Mouse (Mus musculus) liver, embryonic 11.5 days (tissue): ENCODE measurements around the gene Dnaja3. TPM values are rescaled to one million over a fixed set of nuclear protein-coding genes. Genes with fewer than 3 reads are reported as not detected.

Source experiments
- ATAC-seq: fragments of 200-750 bp; cut with Nextera tagmentation; replicated peaks from 2 replicates; pipeline ENCODE4 v1.8.0; 2017; ENCODE audit warnings: moderate number of reproducible peaks, mild to moderate bottlenecking, moderate TSS enrichment, moderate library complexity; ENCODE audit not compliant: low FRiP score
- DNase-seq: peaks from one replicate; pipeline ENCODE4 v3.0.0-alpha.2; 2017; ENCODE audit warnings: low spot score
- H3K27ac ChIP-seq: fragments of 300-500 bp; sonication (generic); 2 replicates; pipeline ENCODE4 v1.5.1; 2014; ENCODE audit warnings: mild to moderate bottlenecking, low read depth, low read length, control low read depth
- H3K27me3 ChIP-seq: fragments of 300-500 bp; sonication (generic); replicated peaks from 2 replicates; pipeline ENCODE4 v1.6.1; 2014; ENCODE audit warnings: low read length, mixed read lengths; ENCODE audit not compliant: control insufficient read depth, insufficient read depth
- H3K36me3 ChIP-seq: fragments of 300-500 bp; sonication (generic); 2 replicates; pipeline ENCODE4 v1.6.1; 2014; ENCODE audit warnings: mild to moderate bottlenecking, low read length, moderate library complexity, mixed read lengths; ENCODE audit not compliant: control insufficient read depth, insufficient read depth
- H3K4me1 ChIP-seq: fragments of 300-500 bp; sonication (generic); replicated peaks from 2 replicates; pipeline ENCODE4 v1.6.1; 2014; ENCODE audit warnings: low read length, mixed read lengths; ENCODE audit not compliant: control insufficient read depth, insufficient read depth
- H3K4me2 ChIP-seq: fragments of 300-500 bp; sonication (generic); 2 replicates; pipeline ENCODE4 v1.6.1; 2014; ENCODE audit warnings: mild to moderate bottlenecking, control low read depth, moderate library complexity
- H3K4me3 ChIP-seq: fragments of 300-500 bp; sonication (generic); 2 replicates; pipeline ENCODE4 v1.5.1; 2014; ENCODE audit warnings: low read depth, low read length, control low read depth
- H3K9ac ChIP-seq: fragments of 300-500 bp; sonication (generic); 2 replicates; pipeline ENCODE4 v1.6.1; 2014; ENCODE audit warnings: low read depth, low read length, control low read depth
- H3K9me3 ChIP-seq: fragments of 300-500 bp; sonication (generic); 2 replicates; pipeline ENCODE4 v1.6.1; 2016; ENCODE audit warnings: low read length, inconsistent platforms, mixed read lengths; ENCODE audit not compliant: control insufficient read depth
- WGBS: fragments of 180-500 bp; shearing (Covaris S2); extraction: QIAGEN DNeasy Blood & Tissue Kit; methylation state at CpG from one replicate; pipeline ENCODE4 v1.1.7; 2014; 5-methylcytosine and 5-hydroxymethylcytosine counted together
- polyA plus RNA-seq: library from polyadenylated mRNA; unstranded; fragments of >200 nt; fragmentation: Nextera tagmentation; extraction: Ambion mirVana; gene quantifications from 2 replicates; pipeline ENCODE4 v1.2.1, GENCODE M21; 2014

The Dnaja3 gene
- 104 and 111 TPM in 2 replicates for polyA plus RNA-seq

- 2% methylated on average over 22 of the region's 22 CpGs for WGBS
- H3K9ac ChIP-seq: peak within 1 kb of the TSS; percentile 69
- H3K27ac ChIP-seq: peak within 1 kb of the TSS; percentile 72
- H3K9me3 ChIP-seq: no peaks in the 10 kb centered on the region
- ATAC-seq (peak; percentile 93), DNase-seq (peak; percentile 83)
- no peaks in the 10 kb centered on the region; the same call in 1 of the 2 replicates for H3K36me3 ChIP-seq
- H3K27me3 ChIP-seq: no peaks in the 10 kb centered on the region
- H3K4me2 ChIP-seq: peak within 1 kb of the TSS; percentile 97
- peak within 1 kb of the TSS; percentile 79 for H3K4me3 ChIP-seq
- H3K4me1 ChIP-seq: peaks cover 33% of the 10 kb centered on the region
Observed at GRCm38 (mm10) chr16:4639831-4640237, at the start of gene Dnaja3, which contains the start of gene Vasn. Gene Dnaja3, plus strand, starts transcription at chr16:4639989. Gene Vasn, plus strand, starts transcription at chr16:4639941.

- Histone ChIP-seq H3K27me3 (peaks cover 24% of the 10 kb centered on the region), H3K36me3 (peaks cover 6% of the 10 kb centered on the region; the same call in 1 of the 2 replicates), H3K9me3 (no peaks in the 10 kb centered on the region), H3K27ac (no peak overlapping the region), H3K4me2 (no peak overlapping the region), H3K9ac (no peak overlapping the region), H3K4me1 (peaks cover 31% of the 10 kb centered on the region), H3K4me3 (no peak overlapping the region)
- no peak for ATAC-seq
- WGBS: 91% methylated on average over 9 of the region's 9 CpGs
- no peak for DNase-seq
Observed at GRCm38 (mm10) chr16:4590236-4590635, 49.6 kb upstream of the Dnaja3 start.

- H3K4me1 ChIP-seq: peaks cover 31% of the 10 kb centered on the region
- DNase-seq: peak; percentile 54
- H3K9ac ChIP-seq: peak overlapping the region; percentile 81
- H3K4me2 ChIP-seq: peak overlapping the region; percentile 82
- H3K27ac ChIP-seq: peak overlapping the region; percentile 68
- H3K4me3 ChIP-seq: peak overlapping the region; percentile 75
- peaks cover 6% of the 10 kb centered on the region; the same call in 1 of the 2 replicates for H3K36me3 ChIP-seq
- WGBS: 21% methylated on average over 32 of the region's 32 CpGs
- ATAC-seq: no peak
- no peaks in the 10 kb centered on the region for H3K9me3 ChIP-seq
- peaks cover 33% of the 10 kb centered on the region for H3K27me3 ChIP-seq
Observed at GRCm38 (mm10) chr16:4592909-4593875, 46.6 kb upstream of the Dnaja3 start.

- DNase-seq (peak; percentile 78), ATAC-seq (peak; percentile 72)
- Histone ChIP-seq H3K36me3 (peaks cover 6% of the 10 kb centered on the region; the same call in 1 of the 2 replicates), H3K4me3 (peak within 1 kb of the TSS; percentile 75), H3K9me3 (no peaks in the 10 kb centered on the region), H3K9ac (peak within 1 kb of the TSS; percentile 81), H3K27ac (peak within 1 kb of the TSS; percentile 74), H3K4me1 (peaks cover 40% of the 10 kb centered on the region), H3K4me2 (peak within 1 kb of the TSS; percentile 82), H3K27me3 (peaks cover 33% of the 10 kb centered on the region)
- WGBS: 1% methylated on average over 35 of the region's 74 CpGs
Observed at GRCm38 (mm10) chr16:4593971-4594813, 45.6 kb upstream of the Dnaja3 start, which contains the start of gene Glis2. Gene Glis2, plus strand, starts transcription at chr16:4594713.

- Histone ChIP-seq H3K36me3 (peaks cover 6% of the 10 kb centered on the region; the same call in 1 of the 2 replicates), H3K4me1 (peaks cover 43% of the 10 kb centered on the region), H3K9ac (peak overlapping the region; percentile 81), H3K27me3 (peaks cover 33% of the 10 kb centered on the region), H3K4me3 (peak overlapping the region; percentile 75), H3K9me3 (no peaks in the 10 kb centered on the region), H3K27ac (peak overlapping the region; percentile 74; the same call in 1 of the 2 replicates), H3K4me2 (peak overlapping the region; percentile 82)
- WGBS: under 1% methylated on average over 43 of the region's 52 CpGs
- ATAC-seq (no peak), DNase-seq (no peak)
Observed at GRCm38 (mm10) chr16:4594814-4595526, 44.8 kb upstream of the Dnaja3 start.

GRCm38 (mm10) chr16:4595527-4595963 lies 44.2 kb upstream of the Dnaja3 start:
- Histone ChIP-seq H3K36me3 (peaks cover 4% of the 10 kb centered on the region; the same call in 1 of the 2 replicates), H3K9me3 (no peaks in the 10 kb centered on the region), H3K27me3 (peaks cover 33% of the 10 kb centered on the region), H3K27ac (peak overlapping the region; percentile 52; the same call in 1 of the 2 replicates), H3K4me3 (peak overlapping the region; percentile 75), H3K4me1 (peaks cover 48% of the 10 kb centered on the region), H3K4me2 (peak overlapping the region; percentile 82), H3K9ac (peak overlapping the region; percentile 81)
- ATAC-seq: no peak
- DNase-seq: no peak
- 32% methylated on average over 5 of the region's 5 CpGs for WGBS

GRCm38 (mm10) chr16:4596141-4596728 lies 43.6 kb upstream of the Dnaja3 start:
- Histone ChIP-seq H3K4me1 (peaks cover 54% of the 10 kb centered on the region), H3K9ac (peak overlapping the region; percentile 81), H3K9me3 (no peaks in the 10 kb centered on the region), H3K4me2 (peak overlapping the region; percentile 82), H3K36me3 (no peaks in the 10 kb centered on the region), H3K27me3 (peaks cover 33% of the 10 kb centered on the region), H3K4me3 (peak overlapping the region; percentile 75), H3K27ac (peak overlapping the region; percentile 52; the same call in 1 of the 2 replicates)
- DNase-seq (no peak), ATAC-seq (0 out of 2 replicates have a peak, but pooled peaks have one; percentile 9)
- 35% methylated on average over 3 of the region's 3 CpGs for WGBS
